Mouse (Mus musculus) 3T3-L1 (cell line): ENCODE results near the gene Ypel2.

ENCODE experiments used
- DNase-seq: peaks from one replicate; pipeline ENCODE4 v3.0.0-alpha.2; 2015; ENCODE audit warnings: low read depth, low spot score

Ypel2 gene

DNA sequence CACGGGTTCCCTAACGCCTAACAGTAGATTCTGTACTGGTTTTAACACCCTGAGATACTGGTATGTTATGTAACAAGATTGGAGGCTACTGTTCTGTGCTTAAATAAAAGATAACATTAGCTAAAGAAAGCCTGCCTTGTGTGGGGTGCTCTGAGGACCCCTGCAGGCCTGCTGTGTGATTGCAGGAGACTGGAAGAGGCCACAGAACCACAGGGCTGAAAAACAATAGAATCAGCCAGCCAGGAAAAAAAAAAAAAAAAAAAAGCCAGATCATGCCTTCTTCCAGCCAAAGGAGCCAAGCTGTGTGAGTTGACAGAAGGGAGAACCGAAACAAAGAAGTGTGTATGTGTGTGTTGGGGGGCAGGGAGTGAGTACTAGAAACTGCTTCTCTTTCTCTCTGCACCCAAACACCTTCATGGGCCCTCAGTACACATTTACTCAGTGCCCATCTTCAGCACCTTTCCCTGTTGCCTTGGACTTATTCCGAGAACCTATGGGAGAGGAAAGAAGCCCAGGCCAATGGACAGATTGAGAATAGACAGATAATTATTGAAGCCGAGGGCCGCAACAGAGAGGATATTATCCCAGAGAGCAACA lies 2.2 kb upstream of the Ypel2 start:
- peak; percentile 90 for DNase-seq

DNA sequence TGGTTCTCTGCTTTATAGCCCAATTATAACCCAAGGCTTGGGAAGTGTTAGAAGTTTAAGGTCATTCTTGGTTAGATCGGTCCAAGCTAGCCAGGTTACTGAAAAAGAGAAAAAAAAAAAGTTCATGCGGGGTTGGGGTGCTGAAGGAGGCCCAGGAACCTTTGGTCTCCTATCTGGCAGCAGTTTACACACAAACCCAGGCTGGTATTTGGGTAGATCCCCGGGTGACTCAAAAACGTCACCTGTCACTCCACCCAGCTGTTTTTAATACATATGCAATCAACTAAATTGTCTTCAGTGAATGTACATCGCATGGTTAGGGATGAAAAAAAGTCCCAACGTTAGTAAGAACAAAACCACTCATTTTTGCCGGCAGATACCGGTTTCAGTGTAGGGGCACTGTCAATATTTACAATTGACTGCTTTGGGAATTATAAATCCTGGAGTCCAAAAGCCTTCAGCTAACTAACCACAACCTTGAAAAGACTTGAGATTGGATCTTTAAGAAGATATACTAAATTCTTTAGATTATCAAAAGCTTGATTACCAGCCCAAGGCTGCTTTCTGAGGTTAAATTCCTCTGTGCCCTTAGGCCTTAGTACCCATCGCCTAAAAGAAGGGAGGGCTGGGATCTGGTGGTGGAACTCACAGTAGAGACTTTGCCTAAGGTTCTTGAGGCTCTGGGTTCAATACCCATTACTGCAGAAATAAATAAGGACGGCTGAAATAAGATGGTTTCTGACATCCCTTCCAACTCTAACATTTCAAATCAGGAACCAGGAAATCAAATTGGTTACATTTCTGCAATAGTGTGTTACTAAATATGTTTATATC lies 1.5 kb upstream of the Ypel2 start:
- no peak for DNase-seq

DNA sequence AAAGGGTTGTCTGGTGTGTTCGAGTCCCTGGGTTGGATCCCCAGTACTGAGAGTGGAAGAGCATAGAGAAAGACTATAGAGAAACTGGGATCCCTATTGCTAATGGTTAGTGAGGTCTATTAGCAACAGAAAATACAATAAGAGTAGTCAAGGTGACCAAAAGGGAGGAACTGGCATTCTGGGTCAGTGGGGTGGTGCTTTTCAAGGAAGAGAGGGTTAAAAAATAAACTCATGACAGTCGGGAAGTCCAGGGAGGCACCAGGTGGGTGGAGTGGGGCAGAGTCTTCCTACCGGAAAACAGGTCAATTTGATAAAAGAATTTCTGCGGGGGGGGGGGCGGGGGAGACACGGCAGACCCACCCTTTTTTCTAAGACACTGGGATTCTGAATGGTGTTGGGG lies 823 bp upstream of the Ypel2 start:
- no peak for DNase-seq

DNA sequence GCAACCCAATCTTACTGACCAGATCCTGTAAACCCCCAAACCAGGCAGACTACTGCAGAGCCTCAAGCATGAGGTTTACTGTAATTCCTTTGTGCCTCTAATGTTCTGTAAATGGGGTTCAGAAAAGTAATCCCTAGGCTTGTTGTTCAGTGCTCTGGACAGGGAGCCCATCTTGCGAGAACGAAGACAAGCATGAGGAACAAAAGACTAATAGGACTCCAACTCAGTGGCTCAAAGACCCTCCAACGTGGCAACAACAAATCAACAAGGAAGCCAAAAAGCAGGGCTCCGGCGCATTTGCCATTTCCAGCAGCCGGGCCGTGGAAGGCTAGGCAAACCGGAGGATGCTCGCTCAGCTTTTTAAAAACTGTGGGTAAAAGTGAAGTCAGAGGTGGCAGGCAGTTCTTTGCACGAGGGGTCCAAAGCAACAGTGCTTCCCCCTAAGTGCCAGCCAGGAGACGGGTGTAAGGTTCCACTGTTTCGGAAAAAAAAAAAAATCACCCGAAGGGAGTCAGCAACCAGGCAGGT lies 982 bp downstream of the Ypel2 start:
- DNase-seq = no peak

DNA sequence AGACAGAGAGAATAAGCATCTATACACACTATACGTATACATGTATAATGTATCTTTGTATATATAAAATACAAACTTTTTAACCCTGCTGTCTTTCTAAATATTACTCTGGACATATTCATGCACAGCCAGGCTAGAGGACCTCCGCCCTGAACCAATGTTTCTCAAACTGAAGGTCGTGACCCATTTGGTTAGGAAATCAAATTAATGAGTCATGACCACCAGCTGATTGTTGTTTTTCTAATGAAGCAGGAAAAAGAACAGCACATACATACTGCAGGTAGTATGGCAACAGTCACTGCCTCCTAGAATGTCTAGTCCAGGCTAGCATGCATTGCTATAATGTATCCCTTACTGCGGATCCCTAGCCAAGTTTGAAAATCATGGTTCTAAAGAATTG lies 2.3 kb downstream of the Ypel2 start:
- DNase-seq = no peak

DNA sequence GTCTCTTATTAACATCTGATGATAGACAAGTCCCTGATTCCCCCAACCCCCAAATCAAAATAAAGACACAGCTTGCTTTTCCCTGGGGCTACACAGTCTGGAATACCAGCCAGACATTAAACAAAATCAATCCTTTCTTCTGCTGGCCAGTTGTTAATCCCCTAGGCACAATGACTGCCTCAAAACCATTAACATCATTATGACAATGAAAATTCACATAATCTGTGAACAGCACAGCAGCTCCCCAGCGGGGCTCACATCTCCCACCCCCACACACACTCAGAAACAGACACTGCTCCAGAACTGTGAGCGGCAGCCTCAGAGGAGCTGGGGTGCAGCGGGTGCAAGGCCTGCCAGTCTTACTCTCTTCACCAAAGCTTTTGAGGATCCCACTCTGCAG lies 3.2 kb downstream of the Ypel2 start:
- DNase-seq = no peak

DNA sequence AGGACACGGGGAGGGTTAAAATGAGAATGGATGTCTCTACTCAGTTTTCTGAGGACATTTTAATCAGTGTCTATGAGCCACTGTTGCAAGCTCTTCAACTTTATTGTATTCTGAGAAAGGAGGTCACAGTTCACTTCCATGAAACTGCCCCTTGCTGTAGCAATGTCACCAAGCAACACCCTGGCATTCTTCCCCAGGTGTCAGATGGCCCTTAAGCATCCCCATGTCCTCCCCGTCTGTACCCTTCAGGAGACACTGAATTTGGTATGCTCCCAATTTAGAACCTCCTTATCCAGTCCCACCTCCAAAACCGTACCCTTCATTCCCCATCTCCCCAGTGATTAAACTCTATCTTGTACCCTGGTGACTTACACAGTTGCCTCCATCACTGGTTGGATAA lies 8.5 kb downstream of the Ypel2 start:
- no peak for DNase-seq

DNA sequence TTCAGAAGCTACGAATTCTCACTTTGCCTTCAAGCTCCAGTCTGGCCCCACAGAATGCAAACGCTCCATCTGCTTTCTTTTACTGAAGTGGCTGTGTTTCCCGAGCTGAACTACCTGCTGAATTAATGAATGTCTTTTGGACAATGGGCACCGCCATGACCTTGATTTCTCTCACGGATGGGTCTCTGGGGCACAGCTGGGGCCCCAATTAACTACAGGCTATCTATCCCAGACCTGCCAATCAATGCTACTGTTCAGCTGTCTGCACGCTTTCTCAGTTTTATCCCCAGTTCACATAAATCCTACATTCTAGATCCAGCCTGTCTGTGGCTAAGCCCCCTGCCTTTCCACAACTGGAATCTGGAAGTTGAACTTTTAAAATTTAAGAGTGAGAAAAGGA lies 10.5 kb downstream of the Ypel2 start:
- no peak for DNase-seq

DNA sequence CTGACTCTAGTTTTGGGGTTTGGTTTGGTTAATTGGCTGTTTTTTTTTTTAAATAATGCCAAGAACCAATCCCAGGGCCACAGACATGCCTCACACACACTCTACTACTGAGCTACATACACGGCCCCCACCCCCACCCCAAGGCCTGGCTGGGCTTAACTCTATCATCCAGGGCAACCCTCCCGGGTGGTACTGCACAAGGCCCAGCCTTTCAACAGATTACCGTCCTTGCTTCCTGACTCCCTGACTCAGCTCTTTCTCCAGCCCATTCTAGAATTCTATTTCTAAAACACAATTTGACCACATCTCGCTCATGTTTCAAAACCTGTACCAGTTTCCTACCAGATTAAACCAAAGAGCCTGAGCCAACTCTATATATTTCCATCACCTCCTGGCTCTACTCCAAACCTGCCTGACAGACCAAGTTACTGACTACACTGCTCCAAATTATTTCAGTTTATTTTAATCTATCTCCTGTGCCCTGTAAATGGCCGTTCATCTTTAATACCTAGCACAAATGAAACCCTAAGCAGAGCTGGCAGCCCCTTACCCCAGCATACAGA lies 12.2 kb downstream of the Ypel2 start:
- DNase-seq = peak; percentile 18

DNA sequence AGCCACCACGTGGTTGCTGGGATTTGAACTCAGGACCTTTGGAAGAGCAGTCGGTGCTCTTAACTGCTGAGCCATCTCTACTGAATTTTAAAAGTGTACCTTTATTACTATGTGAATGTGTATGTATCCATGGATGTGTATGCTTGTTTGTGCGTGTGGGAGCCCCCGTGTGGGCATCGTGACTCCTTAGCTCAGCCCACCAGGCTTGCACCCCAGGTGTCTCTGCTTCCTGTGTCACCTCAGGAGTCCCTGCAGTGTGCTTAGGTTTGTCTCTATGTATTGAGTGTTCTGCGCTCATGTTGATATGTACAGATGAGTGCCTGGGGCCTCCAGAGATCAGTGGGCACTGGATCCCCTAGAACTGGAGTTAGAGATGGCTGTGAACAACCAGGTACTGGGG lies 13.0 kb downstream of the Ypel2 start:
- no peak for DNase-seq

DNA sequence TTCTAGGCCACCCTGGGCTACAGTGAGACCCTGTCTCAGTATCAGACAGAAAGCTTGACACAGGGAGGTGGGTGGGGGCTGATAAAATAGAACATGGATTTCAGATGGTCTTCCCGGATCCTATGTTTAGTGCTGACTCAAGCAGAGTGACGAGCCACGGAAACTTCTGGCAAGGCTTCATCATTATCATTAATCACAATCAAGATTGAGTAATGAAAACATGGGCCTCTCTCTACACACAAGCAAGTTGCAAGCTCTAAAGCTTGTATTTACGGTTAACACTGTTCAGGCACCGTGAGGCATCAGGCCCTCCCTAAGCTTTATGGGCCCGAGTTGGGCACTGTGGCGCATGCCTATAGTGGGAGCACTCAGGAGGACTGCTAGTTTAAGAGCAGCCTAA lies 13.7 kb downstream of the Ypel2 start:
- DNase-seq = no peak

DNA sequence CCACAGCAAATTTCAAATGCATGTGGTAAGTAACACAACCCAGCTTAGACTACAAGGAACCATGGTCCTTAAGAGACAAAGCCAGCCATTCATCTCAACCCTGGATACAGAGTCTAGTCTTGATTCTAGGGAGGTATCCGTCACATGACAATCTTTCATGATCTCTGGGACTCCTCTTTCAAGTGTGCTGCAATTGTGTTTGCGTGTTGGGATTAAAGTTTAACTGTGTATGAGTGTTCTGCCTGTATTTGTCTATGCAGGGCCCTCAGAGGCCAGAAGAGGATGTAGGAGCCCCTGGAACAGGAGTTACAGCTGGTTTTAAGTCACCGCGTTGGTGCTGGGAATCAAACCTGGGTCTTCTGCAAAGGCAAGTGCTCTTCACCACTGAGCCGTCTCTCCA lies 16.3 kb downstream of the Ypel2 start:
- no peak for DNase-seq

DNA sequence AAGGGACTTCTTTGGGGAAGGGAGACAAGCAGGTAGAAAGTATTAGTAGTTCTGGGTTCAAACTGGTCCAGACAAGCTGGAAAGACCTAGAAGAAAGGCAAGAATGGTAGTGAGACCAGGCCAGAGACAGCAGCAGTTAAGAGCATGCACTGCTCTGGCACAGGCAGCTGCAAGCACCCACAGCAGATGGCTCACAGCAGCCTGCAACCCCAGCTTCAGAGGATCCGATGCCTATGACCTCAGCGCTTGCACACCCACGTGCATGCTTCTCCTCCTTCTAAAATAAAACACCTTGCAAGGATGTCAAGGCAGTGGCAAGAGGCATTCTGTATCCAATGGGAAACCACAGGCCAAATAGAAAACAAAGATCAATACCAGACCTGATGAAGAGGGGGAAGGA lies 19.1 kb downstream of the Ypel2 start:
- DNase-seq = no peak

DNA sequence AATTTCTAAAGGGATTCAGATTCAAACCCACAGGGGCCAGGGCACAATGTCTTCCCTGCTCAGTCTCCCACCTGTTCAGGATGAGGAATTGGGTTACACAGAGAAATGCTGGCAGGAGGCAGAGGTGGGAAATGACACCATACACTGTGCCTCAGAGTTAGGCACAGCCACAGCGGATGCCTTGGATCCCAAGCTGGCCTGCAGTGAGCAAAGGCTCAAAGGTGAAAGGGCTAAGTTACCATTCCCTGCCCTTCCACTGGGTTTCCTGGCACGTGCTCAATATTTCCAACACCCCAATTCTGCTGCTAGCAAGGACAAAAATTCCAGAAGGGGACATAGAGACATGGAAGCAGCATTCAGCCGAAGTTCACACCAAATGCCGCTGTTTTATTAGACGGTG lies 20.3 kb downstream of the Ypel2 start:
- DNase-seq = no peak

DNA sequence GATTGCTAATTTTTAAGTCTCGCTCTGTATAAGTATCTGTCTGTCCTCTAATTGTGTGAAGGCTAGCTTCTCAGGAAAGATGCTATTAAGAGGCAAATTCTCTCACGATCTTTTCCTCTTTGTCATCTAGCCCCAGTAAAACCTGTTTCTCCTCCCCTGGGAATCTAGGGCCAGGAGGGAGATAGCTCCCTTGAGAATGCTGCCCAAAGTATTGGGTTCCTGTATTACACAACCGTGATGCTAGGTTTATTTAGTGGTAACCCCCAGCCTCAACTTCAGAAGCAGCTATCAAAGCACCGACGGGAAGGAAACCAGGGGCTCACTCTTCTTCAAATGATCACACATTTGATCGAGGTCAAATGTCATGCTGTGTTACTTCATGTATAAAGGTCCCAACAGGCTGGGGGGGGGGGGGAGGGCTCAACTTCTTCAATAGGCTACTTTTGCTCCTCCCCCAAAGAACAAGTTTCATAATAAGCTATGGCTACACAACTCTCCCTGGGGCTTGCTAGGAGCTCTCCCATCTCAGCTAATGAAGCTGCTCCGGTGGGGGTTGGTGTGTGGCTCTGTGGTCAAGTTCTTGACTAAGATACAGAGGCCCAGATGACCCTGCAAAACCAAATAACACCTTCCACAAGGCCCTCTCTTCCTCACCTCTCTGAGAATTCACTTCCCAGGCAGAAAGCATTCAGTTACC lies 22.3 kb downstream of the Ypel2 start:
- no peak for DNase-seq

DNA sequence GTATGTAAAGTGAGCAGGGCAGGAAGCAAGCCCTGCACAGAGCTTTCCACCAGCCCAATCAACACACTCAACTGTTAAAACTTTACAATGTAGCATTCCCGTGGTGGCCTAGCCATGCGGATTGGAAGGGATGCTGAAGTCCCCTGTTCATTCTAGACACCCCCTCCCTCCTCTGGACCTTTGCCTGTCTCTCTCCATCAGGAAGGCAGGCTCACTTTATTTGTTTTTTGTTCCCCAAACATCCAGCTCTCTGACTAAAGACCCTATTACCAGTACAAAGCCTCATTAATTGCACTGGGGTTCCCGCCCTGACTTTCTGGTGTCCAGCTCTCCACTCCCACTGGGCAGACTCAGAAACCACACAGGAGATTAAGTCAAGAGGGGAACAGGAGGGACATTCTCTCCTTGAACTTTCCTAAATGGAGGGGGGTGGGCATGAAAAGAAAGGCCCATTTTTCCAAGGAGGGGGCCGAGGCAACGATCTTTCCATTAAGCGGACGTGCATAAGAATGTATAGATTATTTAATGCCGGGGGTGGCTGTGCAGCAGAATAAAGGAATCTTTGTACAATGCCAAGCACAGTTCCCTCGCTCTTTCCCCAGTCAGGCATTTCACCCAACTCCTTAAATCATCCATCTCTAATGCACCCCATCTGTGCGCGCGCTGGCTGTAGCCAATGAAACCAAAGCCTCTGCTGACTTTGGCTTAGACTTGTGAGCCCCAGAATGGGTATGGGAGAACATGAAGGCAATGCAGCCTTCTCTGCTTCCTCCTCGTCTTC lies 24.3 kb downstream of the Ypel2 start:
- DNase-seq = no peak

DNA sequence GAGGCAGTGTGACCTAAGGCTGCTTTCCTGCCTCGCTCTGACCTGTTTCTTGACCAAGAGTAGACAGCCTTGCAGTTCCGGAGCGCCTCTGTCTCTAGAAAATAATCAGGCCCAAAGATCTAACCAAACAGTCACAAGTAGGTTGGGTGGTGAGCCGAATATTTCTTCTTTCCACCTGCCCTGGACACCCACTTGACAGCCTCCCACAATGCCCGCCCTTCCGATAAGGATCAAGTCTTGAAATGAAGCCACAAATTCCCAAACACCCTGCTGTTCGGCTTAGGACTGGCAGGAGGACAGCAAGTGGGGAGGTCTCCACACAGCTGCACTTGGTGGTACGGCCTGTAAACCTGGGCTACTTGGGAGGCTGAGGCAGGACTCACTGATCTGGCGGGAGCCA lies 26.0 kb downstream of the Ypel2 start:
- no peak for DNase-seq

DNA sequence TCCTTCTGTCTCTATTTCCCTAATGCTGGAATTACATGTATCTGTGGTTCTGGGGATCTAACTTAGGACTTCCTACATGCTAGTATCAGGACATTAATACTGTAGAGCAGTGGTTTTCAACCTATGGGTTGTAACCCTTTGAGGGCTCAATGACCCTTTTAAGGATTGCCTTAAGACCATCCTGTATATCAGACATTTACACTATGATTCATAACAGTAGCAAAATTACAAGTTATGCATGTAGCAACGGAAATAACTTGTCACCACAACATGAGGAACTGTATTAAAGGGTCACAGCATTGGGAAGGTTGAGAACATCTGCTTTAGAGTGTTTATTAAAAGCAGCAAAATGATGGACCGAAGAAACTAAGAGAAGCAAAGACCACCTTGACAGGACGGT lies 26.8 kb downstream of the Ypel2 start:
- no peak for DNase-seq

DNA sequence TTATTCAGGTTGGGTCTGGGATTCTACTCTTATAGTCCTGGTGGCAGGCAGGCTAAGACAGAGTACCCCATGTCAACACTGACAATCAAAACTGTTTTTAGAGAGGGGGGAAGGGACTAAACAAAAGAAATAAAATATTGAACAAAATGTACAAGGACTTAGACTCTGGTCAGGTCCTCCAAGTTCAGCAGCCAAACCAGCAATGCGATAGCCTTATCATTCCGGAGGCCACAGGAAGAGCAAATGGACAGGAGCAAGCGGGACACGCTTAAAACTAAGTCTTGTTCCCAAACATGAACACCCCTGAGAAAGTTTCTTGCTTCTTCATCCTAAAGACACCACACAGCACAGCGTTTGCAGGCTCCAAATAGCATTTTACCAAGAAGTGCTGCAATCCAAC lies 28.4 kb downstream of the Ypel2 start:
- no peak for DNase-seq

DNA sequence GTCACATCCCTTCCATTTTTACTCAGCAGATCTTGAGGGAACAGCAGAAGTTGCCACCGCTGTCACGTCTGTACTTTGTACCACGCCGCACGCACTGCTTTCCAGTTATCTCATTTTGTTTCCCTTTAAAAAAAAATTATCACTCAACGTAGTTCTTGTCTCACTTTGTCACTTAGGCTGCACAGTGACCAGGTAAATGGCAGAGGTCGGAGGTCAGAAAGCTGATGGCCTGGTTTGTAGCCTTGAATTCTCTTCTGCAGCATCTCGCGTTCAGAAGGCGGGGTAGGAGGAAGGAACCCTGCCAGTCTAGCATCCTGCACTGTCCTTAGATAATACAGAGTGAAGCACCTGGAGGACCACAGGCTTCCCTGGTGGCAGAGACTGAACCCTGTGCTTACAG lies 29.8 kb downstream of the Ypel2 start:
- no peak for DNase-seq

DNA sequence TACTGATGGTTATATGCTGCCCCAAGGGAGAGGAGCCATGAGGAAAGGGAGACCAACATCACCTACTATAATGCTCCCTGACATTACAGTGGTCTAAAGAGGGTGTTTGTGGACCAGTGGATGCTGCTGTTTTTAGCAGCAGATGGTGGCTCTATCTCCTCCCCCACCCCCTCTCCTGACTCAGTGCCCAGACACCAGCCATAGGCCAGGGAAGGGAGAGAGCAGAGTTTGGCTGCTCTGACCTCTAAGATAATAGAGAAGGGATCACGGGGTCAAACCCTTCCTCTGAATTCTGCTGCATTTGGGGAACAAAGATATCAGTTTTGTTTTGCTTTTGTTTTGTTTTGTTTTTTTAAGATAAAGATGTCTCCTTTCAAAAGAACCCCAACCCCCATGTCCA lies 30.5 kb downstream of the Ypel2 start:
- no peak for DNase-seq

DNA sequence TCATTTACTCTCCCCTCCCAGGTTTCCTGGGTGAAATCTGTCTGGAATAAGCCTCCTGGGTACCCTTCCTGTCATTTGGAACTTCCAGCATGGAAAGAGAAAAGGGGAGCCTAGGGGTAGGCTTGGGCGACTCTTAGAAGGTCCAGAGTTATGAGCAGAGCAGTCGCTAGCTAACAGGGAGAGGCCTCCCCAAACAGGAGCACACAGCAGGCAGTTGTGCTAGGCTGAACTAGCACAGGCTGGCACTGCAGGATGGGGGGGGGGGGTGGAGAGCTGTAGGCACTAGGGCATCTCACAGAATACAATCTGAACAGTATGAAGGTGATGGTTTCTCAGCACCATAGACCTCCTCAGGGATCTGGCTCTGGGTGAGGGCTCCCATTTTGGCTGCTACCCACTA lies 31.1 kb downstream of the Ypel2 start:
- DNase-seq = no peak
